Mouse (Mus musculus) stomach, postnatal 0 days (tissue): ENCODE results near the gene Rpl28.

ENCODE experiments used
- CTCF ChIP-seq: IDR thresholded peaks from 2 replicates; pipeline ENCODE4 v1.5.1; 2016; ENCODE audit warnings: antibody characterized with exemption, low read depth, mild to moderate bottlenecking, moderate library complexity
- EP300 ChIP-seq: optimal IDR thresholded peaks from 2 replicates; pipeline ENCODE3; 2016; ENCODE audit warnings: antibody characterized with exemption

DNA sequence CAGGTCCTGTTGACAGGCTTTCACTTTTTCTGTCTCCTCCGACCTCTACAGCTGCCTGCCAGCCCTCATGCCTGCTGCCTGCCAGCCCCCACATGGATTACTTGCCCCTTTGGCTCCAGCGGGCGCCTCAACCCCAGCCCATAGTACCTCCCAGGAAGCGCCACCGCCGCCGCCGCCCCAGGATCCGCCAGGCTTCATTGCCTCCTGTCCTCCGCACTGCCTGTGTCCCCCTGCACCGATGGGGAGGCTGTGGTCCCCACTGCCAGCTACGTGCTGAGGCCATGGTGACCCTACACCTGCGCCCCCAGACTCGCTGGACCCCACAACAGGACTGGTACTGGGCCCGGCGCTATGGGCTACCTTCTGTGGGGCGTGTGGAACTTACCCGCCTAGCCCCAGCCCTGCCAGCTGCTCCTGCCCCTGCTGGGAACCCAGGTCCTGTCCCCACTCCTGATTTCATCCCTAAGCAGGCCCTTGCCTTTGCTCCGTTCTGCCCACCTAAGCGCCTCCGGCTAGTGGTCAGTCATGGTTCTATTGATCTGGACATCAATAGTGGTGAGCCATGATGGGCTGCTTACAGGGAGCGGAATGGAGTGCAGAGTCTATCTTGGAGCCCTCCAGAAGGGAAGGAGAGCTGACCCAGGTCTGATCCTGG lies 46.2 kb upstream of the Rpl28 start:
- TF ChIP-seq CTCF = no peak
- no peak for TF ChIP-seq EP300
